Mouse (Mus musculus) right cerebral cortex, postnatal 25 days (tissue): ENCODE results near the gene Arap1.

Experiments
- DNase-seq: peaks from one replicate; pipeline ENCODE4 v3.0.0; 2022

Gene Arap1

GRCm38 (mm10) chr7:101367901-101368852, 20.3 kb downstream of the Arap1 start:
- DNase-seq, result no peak

- DNase-seq, result no peak
Measured at GRCm38 (mm10) chr7:101369666-101370065, 21.8 kb downstream of the Arap1 start.

DNA sequence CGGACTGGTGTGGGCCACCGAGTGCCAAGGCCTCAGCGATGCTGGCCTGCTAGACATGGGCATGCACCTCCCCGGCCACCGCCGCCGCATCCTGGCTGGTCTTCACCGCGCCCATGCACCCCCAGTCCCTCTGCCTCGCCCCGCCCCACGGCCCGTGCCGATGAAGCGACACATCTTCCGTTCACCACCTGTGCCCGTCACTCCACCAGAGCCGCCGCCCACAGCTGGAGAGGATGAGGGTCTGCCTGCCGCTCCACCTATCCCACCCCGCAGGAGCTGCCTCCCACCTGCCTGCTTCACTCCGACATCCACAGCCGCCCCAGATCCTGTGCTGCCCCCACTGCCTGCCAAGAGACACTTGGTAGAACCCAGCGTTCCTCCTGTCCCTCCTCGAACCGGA, 25.2 kb downstream of the Arap1 start:
- no peak for DNase-seq

- DNase-seq, result no peak
Measured at GRCm38 (mm10) chr7:101374155-101374554, 26.3 kb downstream of the Arap1 start.

GRCm38 (mm10) chr7:101376701-101377340, 29.0 kb downstream of the Arap1 start:
- DNase-seq, result no peak

DNA sequence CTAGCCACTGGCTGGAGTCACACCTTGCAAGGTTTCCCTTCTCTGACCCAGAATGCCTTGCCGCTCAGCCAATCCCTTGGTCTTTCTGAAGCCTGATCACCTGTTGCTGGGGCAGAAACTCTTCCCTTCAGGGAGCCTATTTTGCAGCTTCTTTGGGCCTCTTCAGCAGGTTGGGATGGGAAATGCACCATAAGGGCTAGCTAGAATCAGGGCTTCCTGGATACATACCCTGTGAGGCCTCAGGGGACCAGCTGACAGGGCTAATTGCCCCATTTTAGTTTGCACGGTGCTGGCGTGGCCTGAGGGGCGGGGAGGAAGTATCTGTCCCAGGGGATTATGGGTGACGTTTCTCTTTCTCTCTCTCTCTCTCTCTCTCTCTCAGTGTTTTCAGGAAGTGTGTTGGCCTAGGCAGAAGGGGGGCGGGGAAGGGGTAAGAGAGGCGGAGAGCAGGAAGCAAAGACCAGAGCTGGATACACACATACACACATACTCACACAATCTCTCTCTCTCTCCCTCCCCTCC, 29.9 kb downstream of the Arap1 start:
- no peak for DNase-seq

- DNase-seq, result no peak
Measured at GRCm38 (mm10) chr7:101378285-101378684, 30.4 kb downstream of the Arap1 start.

- DNase-seq, result no peak
Measured at GRCm38 (mm10) chr7:101378796-101379465, 31.1 kb downstream of the Arap1 start.

DNA sequence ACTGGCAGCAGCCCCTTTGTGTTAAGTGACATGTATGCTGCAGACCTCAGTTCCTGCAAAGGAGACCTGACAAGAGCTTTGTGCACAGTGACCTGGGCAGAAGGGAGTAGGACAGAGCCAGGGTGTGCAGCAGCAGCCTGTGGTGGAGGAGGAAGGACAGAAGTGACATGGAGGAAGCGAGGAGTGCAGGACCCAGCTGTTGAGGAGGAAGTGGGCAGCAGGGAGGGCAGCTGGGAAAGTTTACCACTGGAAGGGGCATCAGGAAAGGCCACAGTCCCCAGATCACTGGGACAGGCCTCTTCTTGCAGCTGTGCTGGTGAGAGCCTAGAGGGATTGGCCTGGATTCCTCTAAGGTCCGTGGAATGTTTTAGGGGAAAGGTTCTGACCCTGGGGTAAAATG, 31.9 kb downstream of the Arap1 start:
- DNase-seq, result no peak

DNA sequence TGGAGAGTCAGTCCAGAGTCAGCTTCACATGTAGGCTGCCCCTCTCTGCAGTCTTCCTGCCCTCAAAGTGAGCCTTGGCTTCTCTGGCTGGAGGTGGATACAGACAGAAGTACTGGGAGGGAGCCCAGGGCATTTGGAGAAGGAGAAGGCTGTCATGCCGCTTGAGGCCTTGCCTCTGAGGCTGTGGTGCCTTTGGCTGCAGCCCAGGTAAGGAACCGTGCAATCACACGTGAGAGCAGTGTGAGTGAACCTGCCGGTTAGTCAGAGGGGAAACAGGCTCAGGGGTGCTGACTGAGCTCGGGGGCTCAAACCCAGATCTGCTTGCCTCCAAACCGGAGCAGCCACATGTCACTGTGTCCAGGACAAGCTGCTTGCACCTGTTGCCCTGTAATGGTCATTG, 33.6 kb downstream of the Arap1 start:
- DNase-seq, result no peak

DNA sequence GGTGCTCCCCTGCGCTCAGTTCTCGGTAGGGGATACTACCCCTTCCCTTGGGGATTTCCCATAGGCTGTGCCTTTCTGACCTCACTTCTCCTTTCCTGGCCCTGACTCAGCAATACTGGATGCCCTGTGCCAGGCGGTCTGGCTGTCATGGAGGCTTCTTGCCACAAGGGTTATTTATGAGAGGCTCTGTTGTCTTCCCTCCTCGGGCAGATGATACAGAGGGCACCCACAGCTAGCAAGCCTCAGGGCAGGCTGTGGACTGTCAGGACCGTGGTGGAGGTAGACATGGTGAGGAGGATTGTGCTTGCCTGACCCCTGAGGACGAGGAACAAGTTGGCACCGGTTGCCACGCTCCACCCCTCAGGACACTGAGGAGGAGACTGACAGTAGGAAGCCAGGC, 34.5 kb downstream of the Arap1 start:
- no peak for DNase-seq

- no peak for DNase-seq
Measured at GRCm38 (mm10) chr7:101383756-101384155, 35.9 kb downstream of the Arap1 start.

DNA sequence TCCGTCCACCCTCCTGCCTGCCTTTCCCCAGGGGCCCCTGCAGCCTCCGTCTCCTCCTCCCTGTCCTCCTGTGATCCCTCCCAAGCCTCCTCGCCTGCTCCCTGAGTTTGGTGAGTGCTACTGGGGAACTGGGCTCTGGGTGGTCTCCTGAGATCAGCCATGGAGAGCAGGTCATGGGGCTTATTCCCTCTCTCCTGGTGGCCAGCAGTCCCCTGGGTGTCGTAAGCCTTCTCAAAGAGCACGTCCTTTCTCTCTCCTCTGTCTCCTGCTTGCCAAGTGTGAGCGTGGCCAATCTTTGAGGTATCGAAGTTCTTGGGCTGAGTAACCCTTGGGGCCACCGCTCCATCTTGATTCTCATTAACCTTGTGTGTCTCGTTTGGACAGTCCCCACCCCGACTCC, 37.1 kb downstream of the Arap1 start:
- DNase-seq, result no peak

DNA sequence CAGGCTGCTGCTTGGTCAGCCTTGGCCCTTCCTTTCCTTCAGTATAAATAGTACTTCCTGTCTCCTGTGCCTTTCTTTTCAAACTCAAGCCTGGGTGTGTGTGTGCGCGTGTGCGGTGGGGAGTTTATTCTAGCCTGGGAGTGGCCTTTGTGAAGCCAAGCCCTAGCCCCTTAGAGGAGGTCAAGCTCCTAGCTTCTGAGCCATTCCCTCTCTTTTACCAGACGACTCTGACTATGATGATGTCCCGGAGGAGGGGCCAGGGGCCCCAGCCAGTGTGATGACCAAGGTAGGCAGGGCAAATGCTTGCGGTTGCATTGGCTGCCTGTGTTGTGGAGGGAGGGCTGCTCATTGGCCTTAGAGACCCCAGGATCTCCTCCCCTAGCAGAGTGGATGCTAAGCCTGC, 37.5 kb downstream of the Arap1 start:
- DNase-seq, result no peak

DNA sequence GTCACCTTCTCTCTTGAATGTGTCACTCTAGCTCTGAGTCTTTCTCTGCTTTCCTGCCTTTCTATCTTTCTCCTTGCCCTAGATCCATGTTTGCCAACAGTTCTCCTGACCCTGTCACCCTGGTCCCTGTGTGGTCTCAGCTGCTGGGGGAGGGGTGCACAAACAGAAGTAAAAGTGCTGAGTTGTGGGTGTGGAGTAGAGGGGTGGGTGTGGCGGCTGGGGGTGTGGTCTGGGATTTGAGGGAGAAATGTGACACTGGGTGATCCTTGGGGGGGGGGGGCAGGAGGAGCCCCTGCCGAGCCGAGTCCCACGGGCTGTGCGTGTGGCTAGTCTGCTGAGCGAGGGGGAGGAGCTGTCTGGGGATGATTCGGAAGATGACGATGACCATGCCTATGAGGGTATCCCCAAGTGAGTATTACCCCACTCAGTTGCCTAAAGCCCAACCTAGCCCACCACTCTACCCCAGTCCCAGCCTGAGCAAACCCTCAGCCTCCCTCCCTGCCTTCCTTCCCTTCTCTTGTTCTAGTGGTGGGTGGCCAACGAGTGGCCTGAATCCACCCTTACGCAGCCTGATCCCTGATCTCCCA, 38.1 kb downstream of the Arap1 start:
- DNase-seq, result no peak

DNA sequence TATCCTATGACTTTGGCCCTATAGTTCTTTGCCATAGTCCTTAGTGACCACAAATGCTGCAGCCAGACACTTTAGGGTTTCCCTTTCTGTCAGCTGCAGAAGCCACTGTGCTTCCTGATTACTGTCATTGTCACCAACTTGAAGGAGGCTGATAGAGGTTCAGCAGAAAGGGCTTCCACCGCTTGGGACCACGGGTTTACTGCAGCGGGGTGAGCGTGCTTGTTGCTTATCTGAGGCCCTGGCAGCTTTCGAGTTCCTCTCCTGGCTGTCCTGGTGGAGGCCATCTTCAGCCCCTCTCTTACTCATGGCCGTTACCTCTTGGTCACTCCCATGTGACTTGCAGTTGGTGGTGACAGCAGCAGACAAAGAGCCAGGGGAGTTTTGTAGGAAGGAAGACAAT, 41.4 kb downstream of the Arap1 start:
- no peak for DNase-seq

- no peak for DNase-seq
Measured at GRCm38 (mm10) chr7:101391909-101392479, 44.1 kb downstream of the Arap1 start.

GRCm38 (mm10) chr7:101393015-101393414, 45.1 kb downstream of the Arap1 start:
- DNase-seq, result no peak

GRCm38 (mm10) chr7:101393694-101394504, 46.0 kb downstream of the Arap1 start:
- DNase-seq, result no peak

- no peak for DNase-seq
Measured at GRCm38 (mm10) chr7:101394569-101394968, 46.7 kb downstream of the Arap1 start.

DNA sequence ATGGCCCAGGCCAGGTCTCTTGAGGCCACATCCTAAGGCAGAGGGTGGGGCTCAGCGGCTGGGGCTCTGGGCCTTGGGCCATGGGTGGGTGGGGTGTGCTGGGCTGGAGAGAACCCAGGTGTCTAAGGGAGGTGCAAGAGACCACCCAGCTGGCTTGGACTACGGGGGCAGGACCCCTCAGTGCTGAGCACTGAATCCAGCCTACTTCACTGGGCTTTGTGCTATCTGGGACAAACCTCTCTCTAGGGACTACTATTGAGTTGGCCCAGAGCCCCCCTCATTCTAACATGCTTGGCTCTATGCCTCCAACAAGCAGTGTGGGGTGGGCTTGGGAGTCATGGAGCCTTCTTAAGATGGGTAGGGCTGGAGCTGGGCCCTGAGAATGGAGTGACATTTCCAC, 47.6 kb downstream of the Arap1 start:
- no peak for DNase-seq

DNA sequence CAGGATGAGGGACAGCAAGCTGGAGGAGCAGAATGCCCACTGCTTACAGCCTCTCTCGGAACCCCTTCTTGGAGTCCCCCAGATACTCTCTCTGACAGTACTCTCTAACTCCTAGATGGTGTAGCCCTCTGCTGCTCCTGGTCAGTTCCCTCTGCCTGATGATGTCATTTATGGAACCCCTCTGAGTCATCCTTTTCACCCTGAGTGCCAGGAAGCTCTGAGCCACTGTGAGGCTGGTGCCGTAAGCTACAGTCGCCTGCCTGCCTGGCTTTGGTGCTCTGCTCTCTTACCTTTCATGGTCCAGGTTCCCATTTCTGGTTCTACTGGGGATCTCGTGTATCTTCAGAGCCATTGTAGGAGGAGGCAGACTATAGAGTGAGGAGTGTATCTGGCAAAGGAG, 49.3 kb downstream of the Arap1 start:
- DNase-seq, result no peak
